Mouse (Mus musculus): ENCODE measurements at regions not wholly inside any gene's neighbourhood (a gene's known extent, or its start where the extent isn't known, plus 50 kb on each side); places are given as distances from the start of the nearest gene placed in this dataset.

DNA sequence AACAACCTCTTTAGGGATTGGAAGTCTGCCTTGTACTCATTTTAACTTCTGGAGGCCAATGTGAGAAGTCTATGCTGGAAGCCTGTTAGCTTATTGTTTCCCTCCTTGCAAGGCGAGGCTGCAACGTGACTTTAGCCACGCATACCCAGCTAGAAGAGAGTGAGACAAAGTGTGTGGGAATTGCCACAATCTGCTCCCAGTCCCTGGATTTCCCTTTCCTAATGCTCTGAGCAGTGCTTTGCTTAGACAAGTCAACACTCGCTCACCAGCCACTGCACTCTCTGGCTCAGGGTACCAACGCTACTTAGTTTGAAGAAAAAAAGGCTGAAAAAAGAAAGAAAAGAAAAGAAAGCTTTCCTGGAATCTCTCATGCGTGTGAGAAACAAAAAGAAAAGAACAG is 147.5 kb upstream of the Pik3r1 start:
- no peak for ATAC-seq (replicated peaks in 1 of 2; ENCODE audit: insufficient read depth in 1 of 2, low FRiP score in 2 of 2, low TSS enrichment in 1 of 2, low read depth in 1 of 2, poor library complexity in 2 of 2, severe bottlenecking in 2 of 2)

DNA sequence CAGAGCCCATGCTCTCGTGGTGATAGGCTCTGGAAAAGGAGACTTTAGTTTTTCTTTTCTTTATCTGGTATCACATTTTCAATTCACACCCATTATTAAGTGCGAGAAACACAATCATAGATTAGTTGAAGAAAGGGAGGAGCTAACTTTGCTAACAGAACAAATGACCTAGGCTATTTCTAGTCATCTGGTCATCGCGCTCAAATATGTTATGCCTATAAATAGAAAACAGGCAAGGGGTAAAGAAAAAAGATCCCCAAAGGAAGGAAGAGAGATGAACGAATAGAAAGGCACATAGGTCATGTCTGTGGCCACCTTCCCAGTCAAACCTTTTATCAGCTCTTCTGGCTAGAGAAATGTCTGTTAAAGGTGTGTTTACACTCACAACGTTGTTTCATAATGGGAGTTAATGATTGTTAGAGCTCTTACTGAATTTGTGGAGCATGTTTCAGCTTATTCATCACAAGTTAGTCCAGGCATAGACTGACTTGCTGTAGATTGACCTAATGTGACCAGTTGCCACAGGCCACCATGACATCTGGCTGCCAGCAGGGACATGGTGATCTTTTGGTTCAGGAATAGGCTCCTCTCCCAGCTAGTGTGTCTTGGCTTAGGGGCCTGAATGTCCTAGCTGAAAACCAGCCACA is 148.1 kb upstream of the Pik3r1 start:
- no peak for ATAC-seq (replicated peaks in 1 of 2; ENCODE audit: insufficient read depth in 1 of 2, low FRiP score in 2 of 2, low TSS enrichment in 1 of 2, low read depth in 1 of 2, poor library complexity in 2 of 2, severe bottlenecking in 2 of 2)

DNA sequence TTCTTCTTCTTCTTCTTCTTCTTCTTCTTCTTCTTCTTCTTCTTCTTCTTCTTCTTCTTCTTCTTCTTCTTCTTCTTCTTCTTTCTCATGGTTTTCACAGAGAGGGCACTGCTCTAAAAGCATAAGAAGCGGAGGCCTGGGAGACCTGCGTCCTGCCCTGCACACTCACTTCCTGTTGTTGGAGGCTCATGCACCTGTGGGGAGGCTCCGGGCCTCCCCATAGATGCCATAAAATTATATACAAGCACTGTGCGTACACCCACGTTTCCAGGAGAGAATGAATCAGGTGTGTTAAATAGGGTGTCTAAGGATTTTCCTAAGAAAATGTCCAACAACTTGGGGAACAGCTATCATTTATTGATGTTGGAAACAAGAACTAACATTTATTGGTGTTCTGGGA is 148.9 kb upstream of the Pik3r1 start:
- no peak for ATAC-seq (replicated peaks in 1 of 2; ENCODE audit: insufficient read depth in 1 of 2, low FRiP score in 2 of 2, low TSS enrichment in 1 of 2, low read depth in 1 of 2, poor library complexity in 2 of 2, severe bottlenecking in 2 of 2)

DNA sequence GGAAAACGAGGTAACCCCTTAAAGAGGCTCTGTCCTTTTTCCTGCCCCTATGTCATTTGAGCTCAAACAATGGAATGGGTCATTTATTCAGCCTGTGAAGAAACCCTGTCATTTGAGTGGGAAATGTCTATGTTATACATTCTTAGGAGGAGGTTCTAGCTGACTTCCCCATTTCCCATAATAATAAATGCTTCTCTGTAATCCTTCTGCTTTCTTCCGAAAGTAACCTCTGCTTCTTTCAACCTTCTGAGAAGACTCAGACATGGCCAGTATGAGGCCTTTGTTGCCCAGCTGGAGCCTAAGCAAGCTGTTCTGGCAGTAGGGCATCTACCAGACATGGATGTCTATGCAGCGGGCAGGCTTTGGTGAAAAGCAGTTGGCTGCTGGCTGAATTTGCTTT is 150.2 kb upstream of the Pik3r1 start:
- ATAC-seq (replicated peaks in 1 of 2; ENCODE audit: insufficient read depth in 1 of 2, low FRiP score in 2 of 2, low TSS enrichment in 1 of 2, low read depth in 1 of 2, poor library complexity in 2 of 2, severe bottlenecking in 2 of 2), result no peak

DNA sequence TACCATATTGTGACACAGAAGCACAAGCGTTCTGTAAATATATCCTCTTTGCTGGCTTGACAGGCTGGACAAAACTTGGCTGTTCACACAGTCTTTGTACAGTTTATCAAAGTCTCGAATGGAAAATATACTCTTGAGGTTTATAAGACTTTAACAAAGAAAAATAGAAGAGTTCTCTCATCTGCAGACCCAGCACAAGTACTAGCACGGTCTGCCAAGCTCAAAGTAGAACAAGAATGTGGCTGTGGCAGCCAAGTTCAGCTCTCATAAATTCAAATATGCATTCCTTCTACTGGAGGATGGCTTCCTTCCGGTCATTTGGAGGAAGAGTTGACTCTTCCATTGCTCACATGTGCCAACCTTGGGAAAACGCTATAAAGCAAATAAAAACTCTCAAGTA is 151.2 kb upstream of the Pik3r1 start:
- ATAC-seq (replicated peaks in 1 of 2; ENCODE audit: insufficient read depth in 1 of 2, low FRiP score in 2 of 2, low TSS enrichment in 1 of 2, low read depth in 1 of 2, poor library complexity in 2 of 2, severe bottlenecking in 2 of 2), result no peak

DNA sequence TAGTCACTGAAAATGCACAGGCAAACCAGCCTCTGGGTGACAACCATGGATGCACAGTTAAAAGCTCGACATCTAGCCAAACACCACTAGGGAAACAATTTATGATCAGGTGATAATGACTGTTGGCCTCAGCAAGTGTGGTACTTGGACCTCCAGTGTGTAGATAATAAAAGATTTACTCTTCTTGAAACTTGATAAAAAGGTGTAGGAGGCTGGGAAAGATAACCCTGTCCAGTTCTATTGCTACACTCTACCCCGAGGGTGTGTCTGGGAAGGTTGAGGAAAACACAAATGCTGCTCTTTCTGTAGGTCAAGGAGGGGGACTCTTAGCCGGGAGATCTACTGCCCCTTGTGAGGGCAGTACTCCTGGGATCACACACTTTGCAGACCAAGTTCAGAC is 152.4 kb upstream of the Pik3r1 start:
- no peak for ATAC-seq (replicated peaks in 1 of 2; ENCODE audit: insufficient read depth in 1 of 2, low FRiP score in 2 of 2, low TSS enrichment in 1 of 2, low read depth in 1 of 2, poor library complexity in 2 of 2, severe bottlenecking in 2 of 2)

DNA sequence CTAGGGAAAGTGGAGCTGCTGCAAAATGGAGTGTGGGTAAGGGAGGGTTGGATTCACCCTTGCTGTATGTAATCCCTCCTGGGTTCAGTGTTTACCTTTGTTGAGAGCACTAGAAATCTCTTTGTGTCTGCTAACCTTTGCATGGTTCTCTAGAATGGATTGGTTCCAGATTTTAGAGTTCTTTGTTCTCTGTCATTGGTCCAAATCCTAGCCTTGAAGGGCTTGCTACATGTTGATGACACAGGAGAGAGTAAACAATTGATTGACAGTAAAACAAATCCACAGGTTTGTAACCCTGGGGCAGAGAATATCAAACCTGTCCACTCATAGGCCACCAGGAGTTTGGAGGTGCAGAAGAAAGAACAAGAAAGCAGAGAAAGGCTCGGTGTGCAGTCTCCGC is 156.6 kb upstream of the Pik3r1 start:
- no peak for ATAC-seq (replicated peaks in 1 of 2; ENCODE audit: insufficient read depth in 1 of 2, low FRiP score in 2 of 2, low TSS enrichment in 1 of 2, low read depth in 1 of 2, poor library complexity in 2 of 2, severe bottlenecking in 2 of 2)

DNA sequence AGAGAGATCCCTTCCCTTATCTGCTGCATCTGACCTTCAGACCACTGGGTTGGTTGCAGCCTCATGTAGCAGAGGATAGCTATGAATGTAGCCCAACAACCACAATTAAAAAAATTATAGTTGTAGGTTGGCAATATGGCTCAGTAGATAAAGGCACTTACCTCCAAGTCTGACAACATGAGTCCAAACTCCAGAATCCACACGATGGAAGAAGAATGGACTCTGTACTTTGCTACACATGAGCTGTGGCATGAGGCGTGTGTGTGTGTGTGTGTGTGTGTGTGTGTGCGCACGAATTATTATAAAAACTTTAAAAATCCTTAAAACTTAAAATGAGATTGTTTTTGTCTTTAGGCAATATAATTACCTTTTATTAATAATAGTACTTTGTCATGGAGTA is 163.2 kb upstream of the Pik3r1 start:
- no peak for ATAC-seq (replicated peaks in 1 of 2; ENCODE audit: insufficient read depth in 1 of 2, low FRiP score in 2 of 2, low TSS enrichment in 1 of 2, low read depth in 1 of 2, poor library complexity in 2 of 2, severe bottlenecking in 2 of 2)

DNA sequence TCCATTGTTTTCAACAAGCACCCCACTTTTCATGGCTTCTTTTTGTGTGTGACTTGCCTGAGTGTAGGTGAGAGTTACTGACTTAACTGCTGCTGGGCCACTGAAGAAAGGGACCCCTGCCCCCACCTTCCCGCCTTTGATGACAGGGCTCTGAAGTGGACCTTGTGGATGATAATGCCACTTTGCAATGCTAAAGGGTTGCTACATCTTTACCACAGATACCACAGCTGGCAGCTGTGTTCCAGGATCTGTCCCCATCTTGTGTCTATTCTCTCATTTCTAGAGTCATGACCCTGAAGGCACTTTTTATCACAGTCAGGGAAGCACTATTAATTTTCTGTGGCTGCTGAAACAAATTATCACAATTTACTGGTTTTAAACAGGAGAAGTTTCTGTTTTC is 163.9 kb upstream of the Pik3r1 start:
- ATAC-seq (replicated peaks in 1 of 2; ENCODE audit: insufficient read depth in 1 of 2, low FRiP score in 2 of 2, low TSS enrichment in 1 of 2, low read depth in 1 of 2, poor library complexity in 2 of 2, severe bottlenecking in 2 of 2), result no peak; a peak in 1 of 4 replicates

DNA sequence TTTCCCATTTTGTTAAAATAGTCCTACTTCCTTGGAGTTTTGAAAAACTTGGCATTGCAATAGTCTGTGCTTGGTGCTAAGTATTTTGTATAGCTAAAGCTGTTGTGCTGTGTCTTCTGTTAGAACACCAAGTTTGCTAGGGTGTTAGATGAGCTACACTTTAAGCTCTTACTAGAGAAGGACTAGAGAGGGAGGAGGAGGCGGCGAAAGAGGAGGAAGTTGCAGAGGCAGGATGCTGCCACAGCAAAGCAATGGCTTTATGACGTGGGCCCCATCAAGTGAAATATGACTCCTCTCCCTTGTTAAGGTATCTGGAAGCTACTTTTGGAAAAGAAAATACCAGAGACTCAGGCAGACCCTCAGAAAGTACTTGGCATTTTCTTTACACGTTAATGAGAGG is 167.8 kb upstream of the Pik3r1 start:
- peak in 1 of 2 experiments; percentile 59; a peak in 2 of 4 replicates for ATAC-seq (replicated peaks in 1 of 2; ENCODE audit: insufficient read depth in 1 of 2, low FRiP score in 2 of 2, low TSS enrichment in 1 of 2, low read depth in 1 of 2, poor library complexity in 2 of 2, severe bottlenecking in 2 of 2)

DNA sequence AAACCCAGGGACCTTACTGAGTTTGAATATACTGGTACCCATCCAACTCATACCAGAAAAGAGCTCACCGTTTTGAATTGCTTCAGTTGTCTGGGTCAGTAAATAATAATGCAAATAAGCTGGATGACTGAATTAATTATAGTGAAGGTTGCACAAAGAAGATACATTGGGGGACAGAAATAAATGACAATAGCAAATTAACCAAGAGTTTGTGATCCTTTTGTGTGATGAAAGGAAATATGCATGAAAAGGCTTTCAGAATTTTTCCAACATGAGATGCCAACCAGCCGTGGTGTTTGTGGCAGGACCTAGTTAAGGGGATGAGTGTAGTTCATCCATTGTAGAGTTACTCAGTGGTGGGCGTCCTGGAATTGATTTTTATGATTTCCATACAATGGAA is 186.5 kb upstream of the Pik3r1 start:
- no peak for ATAC-seq (replicated peaks in 1 of 2; ENCODE audit: insufficient read depth in 1 of 2, low FRiP score in 2 of 2, low TSS enrichment in 1 of 2, low read depth in 1 of 2, poor library complexity in 2 of 2, severe bottlenecking in 2 of 2)

DNA sequence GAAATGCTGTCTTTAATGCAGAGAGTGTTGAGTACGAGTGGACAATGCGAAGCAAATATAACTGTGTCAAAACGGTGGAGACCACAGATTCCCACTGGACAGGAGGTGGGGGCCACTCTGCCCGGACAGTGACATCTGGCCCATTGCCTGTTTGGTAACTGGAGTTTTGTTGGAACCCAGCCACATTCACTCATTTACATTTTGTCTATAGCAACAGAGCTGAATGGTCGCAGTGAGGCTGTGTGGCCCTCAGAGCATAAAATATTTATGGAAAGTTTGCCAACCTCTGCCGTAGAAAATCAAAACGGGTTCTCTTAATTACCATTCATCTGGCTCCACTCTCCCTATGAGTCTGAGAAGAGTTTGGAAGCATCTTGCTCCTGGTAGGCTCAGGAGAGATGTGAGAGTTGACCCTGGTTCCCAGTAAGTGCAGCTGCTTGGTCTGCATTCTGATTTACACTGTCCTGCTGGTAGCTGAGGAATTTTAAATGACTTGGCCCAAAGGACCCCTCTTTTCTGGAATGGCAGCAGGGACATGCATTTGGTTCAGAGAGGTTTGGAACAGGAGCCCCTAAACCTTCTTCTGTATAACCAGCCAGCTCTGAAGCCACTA is 187.9 kb upstream of the Pik3r1 start:
- ATAC-seq (replicated peaks in 1 of 2; ENCODE audit: insufficient read depth in 1 of 2, low FRiP score in 2 of 2, low TSS enrichment in 1 of 2, low read depth in 1 of 2, poor library complexity in 2 of 2, severe bottlenecking in 2 of 2), result no peak

DNA sequence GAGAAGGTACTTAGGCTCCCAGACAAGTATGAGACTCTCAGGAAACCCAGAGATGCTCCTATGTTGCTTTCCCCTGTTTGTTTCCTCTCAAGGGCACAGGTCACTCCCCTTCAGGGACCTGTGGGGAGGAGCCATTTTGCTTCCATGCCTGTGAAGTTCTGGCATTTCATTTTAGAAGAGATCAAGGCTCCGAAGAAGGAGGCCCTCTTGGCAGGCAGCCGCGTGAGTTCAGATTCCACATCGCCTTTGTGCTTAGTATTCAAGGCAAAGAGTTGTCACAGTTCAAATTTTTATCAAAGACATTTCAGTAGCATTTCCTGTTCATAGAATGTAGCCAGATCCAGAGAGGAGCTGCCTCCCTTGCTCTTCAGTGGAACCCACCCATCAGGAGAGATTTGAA is 189.8 kb upstream of the Pik3r1 start:
- no peak for ATAC-seq (replicated peaks in 1 of 2; ENCODE audit: insufficient read depth in 1 of 2, low FRiP score in 2 of 2, low TSS enrichment in 1 of 2, low read depth in 1 of 2, poor library complexity in 2 of 2, severe bottlenecking in 2 of 2)

DNA sequence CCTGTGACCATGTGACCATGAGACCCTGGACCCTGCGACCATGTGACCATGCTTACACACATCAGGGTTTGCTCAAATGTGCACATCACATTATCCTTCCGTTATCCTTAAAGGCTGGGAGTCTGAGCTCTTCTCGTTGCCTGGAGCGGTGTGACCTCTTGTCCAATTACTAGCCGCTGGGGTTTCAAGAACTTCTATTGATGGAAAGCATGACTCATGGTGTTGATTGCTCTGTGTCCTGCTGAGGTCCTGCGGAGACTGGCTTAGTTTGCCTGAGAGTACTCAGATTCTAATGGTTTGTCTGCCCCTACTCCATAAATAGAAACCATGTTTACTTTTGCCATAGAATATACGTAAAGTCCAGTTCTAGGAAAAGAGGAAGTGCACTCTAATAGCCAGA is 197.5 kb upstream of the Pik3r1 start:
- ATAC-seq (replicated peaks in 1 of 2; ENCODE audit: insufficient read depth in 1 of 2, low FRiP score in 2 of 2, low TSS enrichment in 1 of 2, low read depth in 1 of 2, poor library complexity in 2 of 2, severe bottlenecking in 2 of 2), result no peak

DNA sequence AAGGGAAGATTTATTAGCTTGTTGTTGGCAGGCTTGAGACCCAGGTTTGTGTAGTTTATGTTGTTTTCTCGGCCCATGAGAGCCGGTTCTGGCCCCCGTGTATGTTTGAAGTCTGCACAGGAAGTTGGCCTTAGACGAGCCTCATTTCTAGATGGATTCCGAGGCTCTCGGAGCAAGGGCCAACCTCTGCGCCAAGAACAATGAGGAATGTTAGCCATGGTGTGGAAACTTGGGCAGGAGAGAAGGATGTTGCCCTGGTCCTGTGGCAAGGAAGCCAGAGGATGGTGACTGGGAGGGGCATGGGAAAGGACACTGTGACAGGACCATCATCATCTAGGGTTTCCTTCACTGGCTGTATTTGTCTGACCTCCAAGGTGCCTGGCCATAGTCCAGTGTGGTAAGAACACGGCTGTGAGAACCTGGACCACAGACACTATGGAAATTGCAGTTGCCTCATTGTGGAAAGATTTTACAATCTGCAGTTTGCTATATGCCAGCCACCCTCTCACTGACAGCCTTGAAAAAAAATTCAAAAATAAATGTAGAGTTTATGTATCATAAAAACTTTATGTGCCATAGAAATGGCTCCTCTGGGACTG is 198.9 kb upstream of the Pik3r1 start:
- no peak for ATAC-seq (replicated peaks in 1 of 2; ENCODE audit: insufficient read depth in 1 of 2, low FRiP score in 2 of 2, low TSS enrichment in 1 of 2, low read depth in 1 of 2, poor library complexity in 2 of 2, severe bottlenecking in 2 of 2)

DNA sequence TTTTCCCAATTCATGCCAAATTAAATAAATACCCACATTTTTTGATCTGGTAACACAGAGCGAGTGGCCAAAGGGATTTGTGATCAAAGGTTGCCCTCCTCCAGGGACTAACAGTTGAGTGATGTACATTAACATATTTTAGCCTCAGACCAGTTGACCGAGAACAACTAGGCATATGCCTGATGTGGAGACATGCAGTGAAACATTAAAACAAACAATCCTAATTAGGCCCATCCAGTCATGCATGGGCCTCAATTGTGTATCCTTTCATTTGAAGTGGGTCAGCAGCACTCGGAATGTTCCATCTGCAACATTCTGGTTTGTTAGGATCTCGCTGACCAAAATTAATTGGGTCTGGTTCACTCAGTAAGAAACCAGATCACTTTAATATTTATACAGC is 199.4 kb upstream of the Pik3r1 start:
- ATAC-seq (replicated peaks in 1 of 2; ENCODE audit: insufficient read depth in 1 of 2, low FRiP score in 2 of 2, low TSS enrichment in 1 of 2, low read depth in 1 of 2, poor library complexity in 2 of 2, severe bottlenecking in 2 of 2), result no peak

DNA sequence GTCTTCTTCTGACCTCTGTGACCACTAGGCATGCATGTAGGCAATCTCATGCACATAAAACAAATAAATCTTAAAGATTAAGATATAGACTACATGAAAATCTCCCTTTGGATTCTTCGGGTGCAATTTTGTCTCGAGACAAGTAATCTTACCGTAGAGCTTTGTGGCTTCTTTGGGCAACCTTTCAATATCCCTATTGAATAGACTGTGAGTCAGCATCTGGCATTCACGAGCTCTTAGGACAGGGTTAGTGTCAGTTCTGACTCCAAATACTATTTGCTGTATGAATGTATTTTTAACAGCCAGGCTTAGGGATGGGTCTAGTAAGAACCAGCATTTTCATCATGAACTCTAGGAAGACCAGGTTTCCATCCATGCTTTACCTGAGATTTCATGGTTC is 208.7 kb upstream of the Pik3r1 start:
- no peak for ATAC-seq (replicated peaks in 1 of 2; ENCODE audit: insufficient read depth in 1 of 2, low FRiP score in 2 of 2, low TSS enrichment in 1 of 2, low read depth in 1 of 2, poor library complexity in 2 of 2, severe bottlenecking in 2 of 2)

DNA sequence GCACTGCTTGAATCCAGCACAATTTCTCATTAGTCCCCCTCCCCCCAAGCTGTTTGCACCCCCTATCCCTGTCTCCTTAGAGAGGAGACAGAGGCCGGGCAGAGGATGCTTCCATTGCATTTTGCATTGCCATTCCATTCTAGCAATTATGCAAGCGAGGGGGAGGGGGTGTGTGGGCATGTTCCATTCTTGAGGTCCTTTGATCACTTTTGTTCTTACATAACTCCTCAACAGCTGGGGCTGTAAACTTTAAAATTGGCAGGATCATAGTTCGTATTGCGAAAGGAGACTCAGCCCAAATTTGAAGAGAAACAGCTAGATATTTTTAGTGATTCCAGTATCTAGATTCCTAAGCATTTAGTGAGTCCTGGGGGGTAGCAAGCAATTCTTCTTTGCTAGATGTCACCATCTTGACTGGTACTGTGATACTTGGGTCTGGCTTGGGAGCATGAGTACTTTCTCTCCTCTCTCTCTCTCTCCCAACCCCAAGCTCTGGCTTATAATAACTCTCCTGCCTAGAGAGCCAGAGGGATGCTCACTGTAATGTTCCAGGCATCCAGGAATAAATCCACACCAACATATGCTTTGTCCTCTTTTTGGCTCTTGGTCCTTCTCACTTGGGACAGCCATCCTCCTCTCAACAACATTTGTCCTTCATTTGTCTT is 212.3 kb upstream of the Pik3r1 start:
- no peak for ATAC-seq (replicated peaks in 1 of 2; ENCODE audit: insufficient read depth in 1 of 2, low FRiP score in 2 of 2, low TSS enrichment in 1 of 2, low read depth in 1 of 2, poor library complexity in 2 of 2, severe bottlenecking in 2 of 2)
